Mouse (Mus musculus) G1E (cell line): ENCODE results near the gene C8b.

Experiments used
- CTCF ChIP-seq: IDR thresholded peaks from 2 replicates; pipeline ENCODE4 v1.5.1; 2012; ENCODE audit warnings: low read depth, low read length, inconsistent platforms, mixed read lengths
- GATA1 ChIP-seq: IDR thresholded peaks from 2 replicates; pipeline ENCODE4 v1.6.1; 2012; ENCODE audit warnings: borderline replicate concordance, low read length, inconsistent platforms, mixed read lengths
- POLR2AphosphoS5 ChIP-seq: IDR thresholded peaks from 2 replicates; pipeline ENCODE4 v1.6.1; 2012; ENCODE audit warnings: low read depth, low read length, inconsistent platforms; ENCODE audit not compliant: insufficient replicate concordance

GRCm38 (mm10) chr4:104766065-104766464 lies at the start of gene C8b:
- TF ChIP-seq CTCF (no peak), POLR2AphosphoS5 (no peak), GATA1 (no peak)
